Mouse (Mus musculus): ENCODE measurements around the gene Hfe2. TPM values are rescaled to one million over a fixed set of nuclear protein-coding genes. Genes with fewer than 3 reads are reported as not detected.
A peak's percentile ranks its signal among the peaks of the same experiment; 100 is the strongest.

Gene Hfe2
- total RNA-seq, 2 experiments from 2014 or later: 1.1 TPM

DNA sequence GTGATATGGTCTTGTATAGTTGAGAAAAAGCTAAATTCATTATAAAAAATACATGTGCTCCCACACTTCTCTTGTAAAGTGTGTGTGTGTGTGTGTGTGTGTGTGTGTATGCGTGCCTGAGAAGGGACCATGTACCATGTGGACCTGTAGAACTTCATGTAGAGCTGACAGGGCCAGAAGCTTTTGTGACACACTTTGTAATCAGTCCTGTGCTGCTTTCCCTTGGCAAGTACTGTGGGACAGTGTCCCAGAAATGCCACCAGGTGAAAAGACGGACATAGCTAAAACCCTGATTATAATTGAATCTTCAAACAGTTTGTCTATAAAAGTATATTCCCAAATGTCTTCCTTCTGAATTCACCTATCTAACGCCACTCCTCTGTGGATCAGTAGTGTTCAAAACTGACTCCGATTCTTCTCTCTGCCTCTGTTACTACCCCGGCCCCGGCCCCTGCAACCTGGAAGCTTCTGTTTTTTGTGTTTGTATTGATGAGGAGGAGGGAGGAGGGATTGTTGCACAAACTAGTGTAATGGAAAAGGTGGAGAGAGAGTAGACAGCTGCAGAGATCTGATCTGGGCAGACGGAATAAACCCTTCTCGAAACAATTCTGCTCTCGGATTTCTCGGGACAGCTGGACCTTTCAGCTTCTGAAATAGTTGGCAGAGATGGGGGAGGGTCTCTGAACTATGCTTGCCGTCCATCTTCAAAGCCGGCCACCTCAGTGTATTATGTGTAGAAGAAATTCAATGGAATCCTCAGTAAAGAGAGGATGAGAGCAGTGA, 753 bp upstream of the Hfe2 start:
- intact Hi-C loops (cut with DNase I): no loop called here
- no peak for DNase-seq

DNA sequence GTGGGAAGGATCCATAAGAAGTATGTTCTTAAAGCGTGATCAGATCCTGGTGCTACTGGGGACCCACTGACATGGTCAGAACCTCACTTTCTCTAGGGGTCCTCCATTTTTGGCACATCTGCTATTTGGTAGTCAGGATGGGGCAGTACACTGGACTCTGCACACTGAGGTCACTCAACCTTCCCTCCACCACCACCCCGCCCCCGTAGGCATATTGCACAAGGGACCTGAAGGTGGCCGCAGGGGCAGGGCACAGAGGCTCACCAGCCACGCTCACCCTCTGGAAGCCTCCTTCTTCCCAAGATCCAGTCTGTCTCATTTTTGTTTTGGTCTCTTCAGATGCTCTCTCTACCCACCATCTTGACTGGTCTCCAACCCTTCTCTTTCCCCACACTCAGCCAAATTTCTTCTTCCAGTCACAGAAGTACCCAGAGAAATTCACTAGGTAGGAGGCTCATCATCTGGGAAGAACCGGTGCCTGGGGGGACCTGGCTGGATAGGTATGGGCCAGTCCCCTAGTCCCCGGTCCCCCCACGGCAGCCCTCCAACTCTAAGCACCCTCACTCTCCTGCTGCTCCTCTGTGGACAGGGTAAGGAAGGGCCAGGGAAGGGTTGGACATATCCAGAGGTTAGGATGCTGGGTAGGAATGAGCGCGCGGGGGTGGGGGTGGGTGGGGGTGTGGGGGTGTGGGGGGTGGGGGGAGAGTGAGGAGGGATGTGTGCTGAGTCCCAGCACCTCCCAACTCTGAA, 1.2 kb downstream of the Hfe2 start:
- intact Hi-C loops (cut with DNase I): no loop called here
- DNase-seq: no peak

DNA sequence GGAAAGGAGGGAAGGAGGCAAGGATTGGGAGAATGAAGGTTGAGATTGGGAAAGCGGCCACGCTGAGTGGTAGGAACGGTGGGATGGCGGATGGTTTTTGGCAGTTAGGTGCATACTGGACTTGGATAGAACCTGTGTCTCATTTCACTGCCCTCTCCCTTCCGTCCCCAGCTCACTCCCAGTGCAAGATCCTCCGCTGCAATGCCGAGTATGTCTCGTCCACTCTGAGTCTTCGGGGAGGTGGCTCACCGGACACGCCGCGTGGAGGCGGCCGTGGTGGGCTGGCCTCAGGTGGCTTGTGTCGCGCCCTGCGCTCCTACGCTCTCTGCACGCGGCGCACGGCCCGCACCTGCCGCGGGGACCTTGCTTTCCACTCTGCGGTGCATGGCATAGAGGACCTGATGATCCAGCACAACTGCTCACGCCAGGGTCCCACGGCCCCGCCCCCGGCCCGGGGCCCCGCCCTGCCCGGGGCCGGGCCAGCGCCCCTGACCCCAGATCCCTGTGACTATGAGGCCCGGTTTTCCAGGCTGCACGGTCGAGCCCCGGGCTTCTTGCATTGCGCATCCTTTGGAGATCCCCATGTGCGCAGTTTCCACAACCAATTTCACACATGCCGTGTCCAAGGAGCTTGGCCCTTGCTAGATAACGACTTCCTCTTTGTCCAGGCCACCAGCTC, 2.0 kb downstream of the Hfe2 start:
- intact Hi-C loops (cut with DNase I): no loop called here
- no peak for DNase-seq

DNA sequence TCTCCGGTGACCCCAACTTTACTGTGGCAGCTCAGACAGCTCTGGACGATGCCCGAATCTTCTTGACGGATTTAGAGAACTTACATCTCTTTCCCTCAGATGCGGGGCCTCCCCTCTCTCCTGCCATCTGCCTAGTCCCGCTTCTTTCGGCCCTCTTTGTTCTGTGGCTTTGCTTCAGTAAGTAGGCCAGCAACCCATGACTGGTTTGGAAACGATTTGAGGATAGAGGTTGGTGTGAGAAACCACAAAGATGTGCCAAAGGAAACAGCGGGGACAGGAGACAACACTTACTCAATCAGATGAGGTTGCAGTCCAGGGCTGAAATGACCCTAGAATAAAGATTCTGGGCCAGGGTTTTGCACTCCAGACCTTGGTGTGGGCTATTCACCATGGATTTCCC, 3.5 kb downstream of the Hfe2 start:
- intact Hi-C loops (cut with DNase I): no loop called here
- DNase-seq: no peak

DNA sequence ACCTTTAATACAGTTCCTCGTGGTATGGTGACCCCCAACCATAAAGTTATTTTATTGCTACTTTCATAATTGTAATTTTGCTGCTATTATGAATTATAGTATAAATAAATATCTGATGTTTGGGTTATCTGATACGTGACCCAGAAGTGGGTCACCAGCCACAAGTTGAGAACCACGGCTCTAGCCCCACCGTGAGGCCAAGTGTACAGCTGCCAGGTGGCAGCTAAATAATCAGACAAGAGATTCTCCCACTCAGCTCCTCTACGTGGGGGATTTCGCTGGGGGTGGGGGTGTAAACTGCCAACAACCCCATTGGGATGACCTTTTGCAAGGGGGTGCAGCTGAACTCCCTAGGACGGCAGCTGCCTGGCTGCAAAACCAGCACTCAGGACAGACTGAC, 7.1 kb downstream of the Hfe2 start:
- DNase-seq: no peak
- intact Hi-C loops (cut with DNase I): no loop called here

DNA sequence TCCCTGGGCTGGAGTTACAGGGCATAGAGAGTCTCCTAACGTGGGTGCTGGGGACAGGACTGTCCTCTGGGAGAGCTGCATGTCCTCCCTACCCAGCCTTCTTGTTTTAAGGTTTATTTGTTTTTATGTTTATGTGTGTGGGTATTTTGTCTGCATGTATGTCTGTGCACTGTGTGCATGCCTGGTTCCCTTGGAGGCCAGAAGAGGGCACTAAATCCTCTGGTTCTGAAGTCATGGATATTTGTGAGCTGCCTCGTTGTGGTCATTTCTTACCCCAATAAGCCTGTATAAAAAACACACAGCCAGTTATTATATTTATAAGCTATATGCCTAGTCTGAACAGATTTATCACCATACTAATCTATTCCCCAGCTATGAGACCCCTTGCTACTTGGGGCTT, 9.3 kb downstream of the Hfe2 start:
- DNase-seq: no peak
- intact Hi-C loops (cut with DNase I): no loop called here

DNA sequence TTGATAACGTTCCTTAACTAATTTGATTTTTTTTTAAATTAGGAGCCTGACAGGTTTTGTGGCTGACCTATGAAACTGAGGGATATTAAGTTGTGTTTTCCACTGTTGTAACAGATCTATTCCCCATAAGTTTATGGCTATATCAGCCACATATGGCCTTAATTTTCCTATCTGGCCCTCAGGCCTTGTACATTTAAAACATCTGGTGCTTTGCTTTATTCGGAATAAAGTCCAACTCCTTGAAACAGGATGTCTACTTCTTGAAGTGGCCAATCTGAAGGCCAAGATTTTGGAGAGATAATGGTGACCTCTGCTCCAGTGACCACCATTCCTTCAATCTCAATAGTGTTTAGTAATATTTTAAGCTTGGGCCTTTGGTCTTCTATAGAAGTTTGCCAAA, 14.3 kb downstream of the Hfe2 start:
- intact Hi-C loops (cut with DNase I): no loop called here
- DNase-seq: no peak

- no peak for DNase-seq
- intact Hi-C loops (cut with DNase I): loop anchor here (10.0 kb wide), 1 partner anchor 94 kb away; the partner anchor contains the start of genes Gm42957 and Pex11b
These were observed 15.8 kb downstream of the Hfe2 start for GRCm38 (mm10) chr3:96540740-96541139.

DNA sequence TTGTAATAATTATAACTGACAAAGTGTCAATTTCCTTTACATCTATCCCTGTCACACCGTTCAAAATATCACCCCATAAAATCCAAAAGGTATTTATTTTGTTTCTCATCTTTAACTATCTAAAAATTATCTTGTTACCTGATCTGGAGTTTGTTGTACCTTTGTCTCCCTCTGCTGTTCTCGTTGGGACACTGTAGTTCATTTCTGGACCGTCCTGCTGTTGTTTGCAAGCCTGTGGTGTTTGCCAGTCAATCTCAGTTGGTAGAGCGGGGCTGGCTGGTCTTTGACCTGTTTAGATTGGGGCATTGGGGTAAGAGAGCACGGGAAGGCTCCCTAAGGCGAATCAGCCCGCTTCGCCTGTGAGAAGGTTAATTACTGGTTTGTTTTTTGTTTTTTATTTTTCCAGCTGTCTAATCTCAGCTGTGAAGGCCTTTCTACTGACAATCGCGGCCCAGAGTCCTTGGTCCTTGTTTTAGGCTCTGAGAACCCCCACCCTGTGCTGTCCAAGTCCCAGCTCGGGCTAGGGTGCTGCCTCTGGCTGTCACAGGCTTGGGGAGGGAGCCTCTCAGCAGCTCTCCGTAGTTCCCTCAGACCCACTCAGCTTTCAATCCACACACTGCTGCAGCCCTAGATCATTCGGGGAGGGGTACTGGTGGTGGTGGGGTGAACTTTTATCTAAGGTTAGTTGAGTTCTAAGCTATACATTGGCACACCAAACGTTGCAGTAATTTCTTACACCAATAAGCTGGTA, 16.5 kb downstream of the Hfe2 start:
- intact Hi-C loops (cut with DNase I): loop anchor here (10.0 kb wide), 1 partner anchor 93 kb away; the partner anchor contains the start of genes Gm42957 and Pex11b
- DNase-seq: no peak

- intact Hi-C loops (cut with DNase I): loop anchor here (10.0 kb wide), 1 partner anchor 92 kb away; the partner anchor contains the start of genes Gm42957 and Pex11b
- DNase-seq: no peak
These were observed 17.6 kb downstream of the Hfe2 start for GRCm38 (mm10) chr3:96542554-96542953.

- intact Hi-C loops (cut with DNase I): loop anchor here (10.0 kb wide), 1 partner anchor 91 kb away; the partner anchor contains the start of genes Gm42957 and Pex11b
- no peak for DNase-seq
These were observed 18.4 kb downstream of the Hfe2 start for GRCm38 (mm10) chr3:96543345-96543744.

GRCm38 (mm10) chr3:96545565-96545964, 20.6 kb downstream of the Hfe2 start:
- intact Hi-C loops (cut with DNase I): loop anchor here (10.0 kb wide), 1 partner anchor 89 kb away; the partner anchor contains the start of genes Gm42957 and Pex11b
- no peak for DNase-seq

GRCm38 (mm10) chr3:96546880-96547279, 21.9 kb downstream of the Hfe2 start:
- no peak for DNase-seq
- intact Hi-C loops (cut with DNase I): loop anchor here (10.0 kb wide), 1 partner anchor 88 kb away; the partner anchor contains the start of genes Gm42957 and Pex11b

- intact Hi-C loops (cut with DNase I): loop anchor here (10.0 kb wide), 1 partner anchor 87 kb away; the partner anchor contains the start of genes Gm42957 and Pex11b
- DNase-seq: peak; percentile 82
These were observed 22.5 kb downstream of the Hfe2 start for GRCm38 (mm10) chr3:96547389-96547960.

DNA sequence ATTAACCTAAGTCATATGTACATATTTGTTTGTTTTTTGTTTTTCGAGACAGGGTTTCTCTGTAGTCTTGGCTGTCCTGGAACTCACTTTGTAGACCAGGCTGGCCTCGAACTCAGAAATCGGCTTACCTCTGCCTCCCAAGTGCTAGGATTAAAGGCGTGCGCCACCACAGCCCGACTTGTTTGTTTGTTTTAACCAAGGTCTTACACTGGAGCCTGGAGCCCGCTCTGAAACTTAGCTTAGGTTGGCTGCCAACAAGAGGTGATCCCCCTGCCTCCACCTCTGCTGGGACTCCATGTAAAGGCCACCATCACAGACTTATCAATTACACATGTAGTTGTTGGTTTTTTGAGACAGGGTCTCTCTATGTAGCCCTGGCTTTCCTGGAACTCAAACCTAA, 23.9 kb downstream of the Hfe2 start:
- intact Hi-C loops (cut with DNase I): loop anchor here (10.0 kb wide), 1 partner anchor 86 kb away; the partner anchor contains the start of genes Gm42957 and Pex11b
- no peak for DNase-seq

GRCm38 (mm10) chr3:96549346-96549745, 24.4 kb downstream of the Hfe2 start:
- DNase-seq: no peak
- intact Hi-C loops (cut with DNase I): loop anchor here (10.0 kb wide), 1 partner anchor 85 kb away; the partner anchor contains the start of genes Gm42957 and Pex11b

GRCm38 (mm10) chr3:96551203-96551602, 26.2 kb downstream of the Hfe2 start:
- DNase-seq: peak; percentile 48
- intact Hi-C loops (cut with DNase I): loop anchor here (2.0 kb wide), 1 partner anchor 30 kb away; no protein-coding TSS in a partner anchor

DNA sequence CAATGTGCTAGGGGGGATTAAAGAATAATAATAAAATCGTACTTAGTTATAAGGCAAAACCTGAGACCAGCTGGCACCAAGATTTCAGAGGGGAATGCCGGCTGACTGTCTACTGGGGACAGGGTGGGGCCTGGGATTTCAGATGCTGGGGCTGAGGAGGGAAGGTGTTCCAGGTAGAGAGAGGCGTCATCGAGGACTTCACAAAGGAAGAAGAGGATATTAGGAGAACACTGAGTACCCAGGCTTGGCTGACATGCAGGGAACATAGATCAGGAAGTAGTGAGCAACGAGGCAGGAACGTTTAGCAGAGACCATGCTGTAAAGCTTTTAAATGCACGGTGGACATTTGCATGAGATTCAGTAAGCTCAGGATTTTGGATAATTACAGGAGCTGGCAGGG, 26.9 kb downstream of the Hfe2 start:
- intact Hi-C loops (cut with DNase I): loop anchor here (2.0 kb wide), 1 partner anchor 29 kb away; no protein-coding TSS in a partner anchor
- DNase-seq: no peak

GRCm38 (mm10) chr3:96553601-96554000, 28.6 kb downstream of the Hfe2 start:
- DNase-seq: no peak
- intact Hi-C loops (cut with DNase I): no loop called here

DNA sequence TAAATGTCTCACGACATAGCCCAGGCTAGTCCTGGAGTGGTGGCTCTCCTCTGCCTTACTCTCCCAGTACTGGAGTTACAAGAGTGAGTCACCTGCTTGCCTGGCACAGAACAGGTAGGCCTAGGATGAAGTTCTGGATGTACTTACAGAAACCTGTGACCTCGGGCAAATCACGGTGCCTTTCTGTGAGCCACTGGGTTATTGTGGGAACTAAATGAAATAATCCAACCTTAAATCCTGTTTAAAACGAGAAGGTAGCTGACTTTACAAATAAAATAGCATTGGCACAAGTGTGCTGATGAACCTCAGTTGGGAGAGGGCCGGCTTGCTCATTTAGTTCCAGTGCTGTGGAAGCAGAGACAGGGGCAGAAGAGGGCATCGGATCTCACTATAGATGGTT, 29.3 kb downstream of the Hfe2 start:
- DNase-seq: no peak
- intact Hi-C loops (cut with DNase I): no loop called here

Data from left cerebral cortex, postnatal 4 days (tissue).